Mouse (Mus musculus) spleen, adult 2 months (tissue): ENCODE measurements at regions not wholly inside any gene's neighbourhood (a gene's known extent, or its start where the extent isn't known, plus 50 kb on each side); places are given as distances from the start of the nearest gene placed in this dataset.

Experiments used
- DNase-seq, 2 experiments: peaks; one replicate each; pipeline versions ENCODE4 v3.0.0 to v3.0.0-alpha.2; 2012 to 2021; ENCODE audit warnings: low spot score in 2 of 2, low read depth in 1 of 2
- H3K27ac ChIP-seq: fragments of 200-500 bp; 2 replicates; pipeline ENCODE4 v1.5.1; 2012; ENCODE audit warnings: low read length, inconsistent platforms; ENCODE audit not compliant: insufficient read depth
- H3K27me3 ChIP-seq: fragments of 200-500 bp; 2 replicates; pipeline ENCODE4 v1.6.1; 2012; ENCODE audit warnings: mild to moderate bottlenecking, moderate library complexity, low read length, inconsistent platforms; ENCODE audit not compliant: control insufficient read depth, insufficient read depth
- H3K36me3 ChIP-seq: fragments of 200-500 bp; 2 replicates; pipeline ENCODE4 v1.6.1; 2012; ENCODE audit warnings: mild to moderate bottlenecking, low read length, inconsistent platforms; ENCODE audit not compliant: control insufficient read depth, insufficient read depth
- H3K4me1 ChIP-seq: fragments of 200-500 bp; 2 replicates; pipeline ENCODE4 v1.6.1; 2011; ENCODE audit warnings: inconsistent platforms; ENCODE audit not compliant: control insufficient read depth, insufficient read depth, insufficient read length
- H3K4me3 ChIP-seq: fragments of 200-500 bp; 2 replicates; pipeline ENCODE4 v1.5.1; 2011; ENCODE audit warnings: mild to moderate bottlenecking, inconsistent platforms; ENCODE audit not compliant: insufficient read depth, insufficient read length; ENCODE audit errors: extremely low read depth
- CTCF ChIP-seq: fragments of 200-500 bp; IDR thresholded peaks from 2 replicates; pipeline ENCODE4 v1.5.1; 2011; ENCODE audit warnings: mild to moderate bottlenecking, inconsistent platforms; ENCODE audit not compliant: insufficient read depth, insufficient read length, insufficient replicate concordance; ENCODE audit errors: extremely low read depth
- POLR2A ChIP-seq: fragments of 200-500 bp; IDR thresholded peaks from 2 replicates; pipeline ENCODE4 v1.6.1; 2011; ENCODE audit warnings: low read depth, low read length, inconsistent platforms
- WGBS: fragments of 180-500 bp; shearing (Covaris S2); methylation state at CpG from one replicate; pipeline ENCODE4 v1.1.7; 2018; 5-methylcytosine and 5-hydroxymethylcytosine counted together

GRCm38 (mm10) chr9:88120963-88121570 is 205.9 kb upstream of the Nt5e start:
- DNase-seq: no peak
- no peak for TF ChIP-seq POLR2A
- TF ChIP-seq CTCF: no peak
- WGBS: 90% methylated on average over 11 of the region's 11 CpGs
- H3K27ac ChIP-seq: no peak overlapping the region
- no peaks in the 10 kb centered on the region for H3K4me1 ChIP-seq
- H3K27me3 ChIP-seq: no peaks in the 10 kb centered on the region
- no peaks in the 10 kb centered on the region for H3K36me3 ChIP-seq
- no peak overlapping the region for H3K4me3 ChIP-seq

GRCm38 (mm10) chr9:88124322-88125005 is 202.5 kb upstream of the Nt5e start:
- no peak for TF ChIP-seq POLR2A
- no peak for TF ChIP-seq CTCF
- 90% methylated on average over 9 of the region's 9 CpGs for WGBS
- H3K27me3 ChIP-seq: no peaks in the 10 kb centered on the region
- H3K27ac ChIP-seq: no peak overlapping the region
- no peak overlapping the region for H3K4me3 ChIP-seq
- H3K36me3 ChIP-seq: no peaks in the 10 kb centered on the region
- no peak for DNase-seq
- no peaks in the 10 kb centered on the region for H3K4me1 ChIP-seq

- 77% methylated on average over 6 of the region's 6 CpGs for WGBS
- H3K4me1 ChIP-seq: no peaks in the 10 kb centered on the region
- no peaks in the 10 kb centered on the region for H3K27me3 ChIP-seq
- H3K36me3 ChIP-seq: no peaks in the 10 kb centered on the region
- no peak overlapping the region for H3K4me3 ChIP-seq
- DNase-seq: no peak
- no peak for TF ChIP-seq POLR2A
- no peak for TF ChIP-seq CTCF
- H3K27ac ChIP-seq: no peak overlapping the region
These were observed 163.8 kb upstream of the Nt5e start for GRCm38 (mm10) chr9:88163025-88163780.

- 74% methylated on average over 4 of the region's 4 CpGs for WGBS
- TF ChIP-seq POLR2A (no peak), CTCF (no peak)
- no peak overlapping the region for H3K27ac ChIP-seq
- no peak overlapping the region for H3K4me3 ChIP-seq
- DNase-seq: no peak
- no peaks in the 10 kb centered on the region for H3K4me1 ChIP-seq
- H3K36me3 ChIP-seq: no peaks in the 10 kb centered on the region
- no peaks in the 10 kb centered on the region for H3K27me3 ChIP-seq
These were observed 149.3 kb upstream of the Nt5e start for GRCm38 (mm10) chr9:88177575-88178254.

- H3K27me3 ChIP-seq: no peaks in the 10 kb centered on the region
- H3K36me3 ChIP-seq: no peaks in the 10 kb centered on the region
- H3K4me1 ChIP-seq: no peaks in the 10 kb centered on the region
- H3K27ac ChIP-seq: no peak overlapping the region
- no peak overlapping the region for H3K4me3 ChIP-seq
- no peak for DNase-seq
- 88% methylated on average over 9 of the region's 9 CpGs for WGBS
- TF ChIP-seq POLR2A: no peak
- no peak for TF ChIP-seq CTCF
These were observed 145.6 kb upstream of the Nt5e start for GRCm38 (mm10) chr9:88181189-88181994.

- no peaks in the 10 kb centered on the region for H3K27me3 ChIP-seq
- H3K4me3 ChIP-seq: no peak overlapping the region
- H3K27ac ChIP-seq: no peak overlapping the region
- H3K36me3 ChIP-seq: no peaks in the 10 kb centered on the region
- DNase-seq: no peak
- WGBS: 74% methylated on average over 7 of the region's 7 CpGs
- no peak for TF ChIP-seq POLR2A
- TF ChIP-seq CTCF: no peak
- no peaks in the 10 kb centered on the region for H3K4me1 ChIP-seq
These were observed 119.6 kb upstream of the Nt5e start for GRCm38 (mm10) chr9:88207378-88207777.
